Mouse (Mus musculus): Measurements from ENCODE around the gene Stard3.

Gene Stard3

DNA sequence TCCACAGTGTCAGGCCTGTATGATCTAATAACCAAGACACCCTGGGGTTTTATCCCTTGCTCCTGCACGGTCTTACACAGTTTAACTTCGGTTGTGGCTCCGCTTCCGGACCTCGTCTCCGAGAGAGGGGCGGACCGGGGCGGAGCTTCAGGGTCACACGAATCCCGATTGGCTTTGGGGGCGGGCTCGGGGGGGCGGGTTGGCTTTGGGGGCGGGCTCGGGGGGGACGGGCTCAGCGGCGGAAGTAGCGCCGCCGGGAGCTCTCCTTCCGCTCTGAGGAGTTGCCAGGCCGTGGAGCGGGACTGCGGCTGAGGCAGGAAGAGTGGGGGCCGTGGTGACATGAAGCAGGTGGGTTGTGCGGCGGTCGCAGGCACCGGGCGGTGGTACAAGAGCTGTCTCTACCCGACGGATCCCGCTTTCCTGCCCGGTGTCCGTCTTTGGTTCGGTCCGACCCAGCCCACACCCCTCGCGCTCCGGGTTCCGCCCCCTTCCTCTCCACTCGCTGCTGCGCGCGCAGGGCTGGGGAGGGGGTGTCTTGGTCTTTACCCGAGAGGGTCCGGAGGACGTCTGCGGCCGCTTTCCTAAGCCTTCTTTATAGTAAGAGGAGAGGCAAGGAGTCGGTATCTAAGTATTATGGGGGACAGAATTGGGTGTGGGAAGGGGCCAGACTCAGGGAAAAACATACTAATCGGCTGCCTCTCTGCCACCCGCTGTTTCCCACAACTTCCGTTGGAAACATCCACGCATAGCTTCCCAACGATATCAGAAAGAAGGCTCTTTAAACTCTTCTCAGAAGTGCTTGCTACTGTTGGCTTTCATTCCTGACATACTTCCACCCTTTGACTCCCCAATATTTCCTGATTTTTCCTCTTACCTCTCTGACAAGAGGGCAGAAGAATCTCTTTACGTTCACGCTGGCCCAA, at the start of gene Stard3:
Gene Stard3 (plus strand): TSS at position 208 of the 923 bp plus-strand sequence.
- under 1% methylated on average over 59 of the region's 60 CpGs for WGBS

DNA sequence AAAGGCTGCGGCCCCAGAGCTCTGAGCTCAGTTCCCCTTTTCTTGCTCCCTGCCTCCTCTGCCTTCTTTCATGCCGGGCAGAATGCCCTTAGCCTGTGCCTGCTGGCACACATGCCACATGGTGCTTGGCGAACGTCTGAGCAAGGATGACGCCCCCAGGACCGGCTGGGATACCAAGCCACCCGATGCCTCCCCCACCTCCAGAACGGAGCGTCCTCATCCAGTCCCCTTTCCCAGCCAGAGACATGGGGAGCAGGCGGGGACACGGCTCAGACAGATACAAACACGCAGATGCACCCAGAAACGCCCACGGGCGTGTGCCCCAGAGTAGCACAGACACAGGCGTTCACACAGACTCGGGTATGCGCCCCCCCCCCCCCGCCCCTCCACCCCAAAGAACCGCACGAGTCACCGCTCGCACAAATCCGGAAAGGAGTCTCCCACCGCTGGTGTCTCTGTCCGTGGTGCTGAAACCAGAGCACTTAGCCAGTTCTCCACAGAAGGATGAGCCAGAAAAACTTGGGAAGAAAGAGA, 44.3 kb upstream of the Stard3 start:
- WGBS: under 1% methylated on average over 26 of the region's 26 CpGs

DNA sequence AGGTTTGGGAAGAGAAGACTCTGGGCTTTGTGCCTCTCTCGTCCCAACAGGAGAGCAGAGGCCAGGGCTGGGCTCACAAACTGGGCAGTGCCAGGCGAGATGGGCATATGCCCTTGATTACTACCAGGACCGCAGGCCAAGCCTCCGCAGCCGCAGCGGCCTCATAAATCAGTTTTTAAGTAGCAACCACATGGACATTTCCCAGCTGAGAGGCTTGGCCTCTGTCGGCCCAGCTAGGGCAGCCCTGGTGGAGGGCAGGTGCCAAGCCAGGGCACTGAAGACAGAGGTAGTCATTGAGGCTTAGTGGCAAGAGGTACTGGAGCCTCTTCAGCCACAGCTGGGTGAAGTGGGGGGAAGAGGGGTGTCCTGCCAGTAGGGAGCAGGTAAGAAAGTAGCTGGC, 40.7 kb upstream of the Stard3 start:
- 38% methylated on average over 7 of the region's 7 CpGs for WGBS

- 5% methylated on average over 14 of the region's 14 CpGs for WGBS
Observed at GRCm38 (mm10) chr11:98318421-98319116, 39.6 kb upstream of the Stard3 start.

DNA sequence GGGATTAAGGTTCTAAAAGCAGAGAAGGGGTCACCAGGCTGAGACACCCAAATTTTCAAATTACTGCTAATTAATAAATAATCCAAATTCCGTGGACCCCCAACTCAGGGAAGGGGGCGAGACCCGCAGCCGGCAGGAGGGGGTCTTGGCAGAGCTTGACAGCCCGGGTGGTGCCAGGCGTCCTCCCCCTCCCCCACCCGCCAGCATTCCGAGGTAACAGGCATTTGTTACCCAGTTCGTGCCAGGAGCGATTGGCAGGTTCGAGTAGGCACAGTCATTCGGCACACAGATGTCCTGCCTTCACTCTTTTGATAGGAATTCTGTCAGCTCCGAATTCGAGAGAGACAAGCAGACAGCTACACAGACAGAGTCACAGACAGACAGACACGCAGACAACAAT, 39.0 kb upstream of the Stard3 start:
- WGBS: 2% methylated on average over 15 of the region's 15 CpGs

DNA sequence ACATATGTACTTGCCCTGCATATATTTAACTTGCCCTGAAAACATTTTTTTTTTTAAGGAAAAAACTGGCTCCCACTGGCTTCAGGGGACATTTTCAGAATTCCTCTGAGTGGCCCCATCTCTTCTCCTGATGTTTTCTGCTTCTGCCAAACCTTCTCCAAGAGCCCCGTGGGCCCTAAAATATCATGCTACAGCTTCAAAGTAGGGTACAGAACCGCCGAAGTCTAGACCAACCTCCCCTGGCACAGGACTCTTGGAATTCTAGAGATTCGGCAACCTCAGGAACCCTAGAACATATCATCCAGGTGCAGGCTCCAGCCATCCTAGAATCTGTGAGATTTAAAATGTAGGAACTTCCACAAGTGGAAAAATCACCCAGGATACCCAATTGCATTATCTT, 38.6 kb upstream of the Stard3 start:
- 10% methylated on average over 4 of the region's 4 CpGs for WGBS

DNA sequence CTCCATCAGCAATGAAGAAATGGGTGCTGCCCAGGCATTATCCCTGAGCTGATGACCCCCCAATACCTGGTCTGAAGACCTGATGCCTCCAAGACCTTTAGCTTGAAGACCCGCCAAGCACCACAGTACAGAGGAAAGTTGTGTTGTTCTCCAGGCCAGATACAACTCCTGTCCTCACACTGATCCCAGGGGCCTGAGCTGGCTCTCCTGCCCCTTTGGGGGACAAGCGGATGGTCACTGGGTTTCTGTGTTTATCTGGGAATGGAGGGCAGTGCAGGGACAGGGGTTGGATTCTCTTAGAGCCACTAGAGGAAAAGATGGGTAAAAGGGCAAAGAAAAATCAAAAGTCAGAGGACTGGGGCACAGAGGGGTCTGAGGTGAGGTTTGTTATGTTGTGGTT, 38.2 kb upstream of the Stard3 start:
- WGBS: 27% methylated on average over 2 of the region's 2 CpGs

GRCm38 (mm10) chr11:98320381-98320780, 37.8 kb upstream of the Stard3 start:
- WGBS: 6% methylated on average over 12 of the region's 12 CpGs

DNA sequence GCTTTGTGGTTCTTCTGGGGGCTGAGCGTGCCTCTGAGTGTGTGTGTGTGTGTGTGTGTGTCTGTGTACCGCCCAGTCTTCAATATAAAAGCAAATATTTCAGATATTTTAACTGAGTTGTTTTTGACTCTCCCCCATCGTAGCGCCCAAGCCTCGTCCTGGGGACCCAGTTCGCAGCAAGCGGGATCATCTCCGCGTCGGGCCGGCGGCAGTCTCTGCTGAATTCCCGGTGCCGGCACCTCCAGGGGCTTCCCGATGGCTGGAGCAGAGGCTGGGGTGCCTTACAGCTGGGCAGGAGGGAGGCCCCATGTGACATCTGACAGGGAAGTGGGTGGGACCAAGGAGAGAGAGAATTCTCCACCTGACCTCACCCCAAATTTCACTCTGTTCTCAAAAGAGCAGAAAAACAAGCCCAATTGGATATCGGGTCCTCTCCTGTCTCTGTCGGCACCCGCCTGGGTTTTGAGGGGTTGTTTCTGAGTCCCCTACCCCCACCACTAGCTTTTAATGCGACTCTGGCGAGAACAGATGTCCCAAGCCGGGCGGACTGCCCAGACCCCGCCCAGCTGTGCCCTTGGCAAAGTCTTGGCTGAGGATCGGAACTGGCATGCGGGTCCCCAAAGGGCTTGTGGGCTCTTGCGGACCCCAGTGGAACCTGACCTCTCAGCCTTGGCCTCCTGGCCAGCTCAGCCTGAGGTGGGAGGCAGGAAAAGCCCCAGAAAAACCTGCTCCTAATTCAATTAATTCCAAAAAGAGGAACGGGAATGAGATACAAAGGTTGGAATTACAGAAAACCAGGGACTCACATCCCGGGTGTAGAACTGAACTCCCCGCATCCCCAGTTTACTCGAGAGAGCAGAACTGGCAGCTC, 37.1 kb upstream of the Stard3 start:
- 5% methylated on average over 30 of the region's 30 CpGs for WGBS

- 33% methylated on average over 5 of the region's 5 CpGs for WGBS
Observed at GRCm38 (mm10) chr11:98321677-98322003, 36.5 kb upstream of the Stard3 start.

GRCm38 (mm10) chr11:98322159-98322558, 36.0 kb upstream of the Stard3 start:
- 16% methylated on average over 1 of the region's 1 CpGs for WGBS

- 11% methylated on average over 10 of the region's 10 CpGs for WGBS
Observed at GRCm38 (mm10) chr11:98323136-98323866, 34.9 kb upstream of the Stard3 start.

DNA sequence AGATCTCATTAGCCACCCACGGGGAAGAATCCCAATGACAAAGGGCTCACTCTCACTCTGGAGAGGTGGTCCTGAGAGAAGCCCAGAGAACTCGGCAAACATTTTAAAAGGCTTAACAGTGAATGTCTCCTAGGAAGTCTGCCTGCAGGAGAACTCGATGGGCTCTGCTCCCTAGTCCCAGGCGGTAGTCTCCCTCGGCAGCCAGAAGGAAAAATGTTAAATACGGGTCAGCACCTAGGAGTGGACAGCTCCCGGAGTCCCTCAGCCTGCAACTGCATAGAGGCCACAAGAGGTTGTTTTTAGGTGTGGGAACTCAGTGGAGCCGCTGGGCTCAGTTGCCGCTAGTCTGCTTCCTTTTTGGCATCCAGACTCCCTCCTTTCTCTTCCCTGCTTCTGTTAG, 34.2 kb upstream of the Stard3 start:
- WGBS: 2% methylated on average over 9 of the region's 9 CpGs

DNA sequence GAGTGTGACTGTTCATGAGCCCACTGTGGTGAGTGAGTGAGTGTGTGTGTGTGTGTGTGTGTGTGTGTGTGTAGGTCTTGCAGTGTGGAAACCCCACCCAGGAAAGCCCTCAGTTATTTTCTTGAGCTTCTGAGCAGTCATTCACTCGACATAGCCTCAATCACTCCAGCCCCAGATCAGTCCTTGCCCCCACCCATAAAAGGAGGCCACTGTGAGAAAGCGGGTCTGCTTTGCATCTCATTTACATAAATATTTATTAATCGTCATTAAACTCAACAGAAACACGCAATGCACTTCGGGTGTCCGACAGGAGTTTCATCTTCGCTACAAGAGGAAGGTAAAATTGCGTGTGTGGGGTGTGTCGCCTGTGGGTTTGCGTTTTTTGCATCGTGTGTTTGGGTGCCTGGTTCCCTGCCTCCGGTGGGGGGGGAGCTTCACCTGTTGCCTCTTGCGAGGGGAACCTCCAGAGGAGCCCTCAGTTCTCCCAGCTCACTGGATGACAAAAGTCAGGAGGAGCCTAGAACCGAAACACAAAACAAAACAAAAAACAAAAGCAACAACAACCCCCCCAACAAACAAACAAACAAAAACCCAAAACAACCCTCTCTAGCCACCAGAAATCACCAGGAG, 32.9 kb upstream of the Stard3 start:
- WGBS: 4% methylated on average over 14 of the region's 14 CpGs

DNA sequence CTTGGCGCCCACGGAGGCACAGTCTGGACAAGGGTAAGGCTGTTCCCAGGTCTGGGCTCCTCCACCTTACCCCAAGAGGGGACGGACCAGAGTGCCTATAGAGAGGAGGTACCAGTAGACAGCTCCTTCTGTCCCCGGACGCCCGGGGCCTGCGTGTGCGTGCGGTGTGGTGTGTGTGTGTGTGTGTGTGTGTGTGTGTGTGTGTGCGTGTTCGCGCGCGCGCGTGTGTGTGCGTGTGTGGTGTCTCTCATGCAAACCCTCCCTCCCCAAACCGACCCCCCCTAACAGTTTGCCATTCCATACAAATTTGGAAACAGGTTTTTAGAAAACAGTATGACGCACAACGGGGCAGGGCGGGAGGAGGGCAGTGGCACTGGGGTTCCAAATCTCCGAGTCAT, 32.3 kb upstream of the Stard3 start:
- 2% methylated on average over 22 of the region's 22 CpGs for WGBS

DNA sequence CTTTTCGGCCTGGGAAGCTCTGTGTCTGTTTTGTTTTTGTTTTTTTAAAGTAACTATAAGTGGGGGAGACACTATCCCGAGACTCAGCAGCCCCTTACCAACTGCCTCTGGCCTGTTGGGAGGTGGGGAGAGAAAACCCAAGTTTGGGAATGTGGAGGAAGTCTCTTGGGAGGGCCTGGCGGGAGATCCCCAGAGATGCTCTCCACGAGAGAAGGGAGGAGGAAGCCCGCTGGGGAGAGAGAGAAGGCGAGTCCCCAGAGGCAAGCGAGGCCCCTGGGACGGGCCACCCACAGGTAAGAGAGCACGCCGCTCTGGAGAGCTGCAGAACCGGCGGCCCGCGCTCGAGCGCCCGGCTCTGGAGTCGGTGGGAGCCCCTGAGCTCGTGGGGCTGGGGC, 31.4 kb upstream of the Stard3 start:
- under 1% methylated on average over 19 of the region's 19 CpGs for WGBS

- WGBS: 1% methylated on average over 97 of the region's 97 CpGs
Observed at GRCm38 (mm10) chr11:98327136-98328030, 30.8 kb upstream of the Stard3 start.

DNA sequence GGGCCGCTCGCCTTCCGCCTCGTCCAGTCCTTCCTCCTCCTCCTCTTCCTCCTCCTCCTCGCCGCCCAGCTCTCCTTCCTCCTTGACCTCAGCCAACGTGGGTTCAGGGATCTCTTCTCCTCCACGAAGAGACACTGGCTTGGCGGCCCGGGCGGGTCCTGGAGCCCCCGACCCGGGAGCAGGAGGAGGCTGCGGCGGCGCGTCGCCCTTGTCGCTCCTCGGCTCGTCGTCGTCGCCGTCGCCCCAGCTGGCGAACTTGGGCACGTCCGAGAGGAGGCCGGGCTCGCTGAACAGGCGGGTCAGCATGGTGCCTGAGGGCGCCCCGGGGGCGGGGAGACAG, 30.2 kb upstream of the Stard3 start:
- under 1% methylated on average over 35 of the region's 35 CpGs for WGBS

DNA sequence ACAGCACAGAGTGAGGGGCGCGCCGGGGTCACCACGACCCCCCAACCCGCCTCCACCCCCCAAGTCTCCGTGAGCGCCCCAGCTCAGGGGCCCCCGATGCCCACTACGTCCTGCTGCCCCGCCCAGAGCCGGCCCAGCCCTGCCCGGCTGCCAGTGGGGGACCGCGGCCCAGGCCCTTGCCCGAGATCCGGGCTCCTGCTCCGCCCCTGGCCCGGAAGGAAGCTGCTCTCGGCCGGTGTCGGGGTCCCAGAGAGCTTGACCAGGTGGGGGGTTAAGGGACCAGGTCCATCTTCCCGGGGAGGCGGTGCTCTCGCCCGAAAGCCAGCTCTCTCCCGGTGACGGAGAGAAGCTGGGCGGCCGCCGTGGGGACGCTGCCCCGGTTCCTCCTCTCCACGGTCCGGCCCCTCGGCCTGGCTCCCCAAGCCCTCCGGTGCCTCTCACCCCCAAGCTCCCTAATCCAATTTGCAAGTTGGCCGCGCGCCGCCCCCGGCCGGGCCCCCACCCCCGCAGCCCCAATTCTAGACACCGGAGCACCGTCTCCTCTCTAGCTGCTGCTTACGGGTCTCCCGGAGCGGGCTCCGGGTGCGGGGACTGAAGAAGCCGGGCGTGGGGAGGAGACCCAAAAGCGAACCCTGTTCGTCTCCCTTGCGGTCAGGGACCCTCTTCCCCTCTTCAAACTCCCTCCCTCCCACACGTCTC, 29.6 kb upstream of the Stard3 start:
- WGBS: 1% methylated on average over 56 of the region's 56 CpGs
